Mouse (Mus musculus): ENCODE results near the gene Socs2.

DNA sequence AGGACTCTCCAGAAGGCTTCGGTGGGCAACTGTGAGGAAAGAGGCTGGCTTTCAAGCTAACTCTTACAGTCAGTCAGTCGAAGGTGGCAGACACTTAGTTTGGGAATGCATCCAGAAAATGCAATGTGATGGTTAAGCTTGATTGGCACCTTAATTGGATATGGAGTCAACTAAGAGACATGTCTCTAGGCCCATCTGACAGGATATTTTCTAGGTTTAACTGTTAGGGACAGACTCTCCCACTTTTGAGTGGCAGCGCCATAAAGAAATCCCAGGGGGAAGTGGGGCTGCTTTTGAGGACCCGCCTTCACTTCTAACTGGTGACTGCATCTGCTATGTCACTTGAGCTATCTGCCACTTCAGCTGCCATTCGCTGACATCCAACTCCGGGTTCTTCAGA, 43.6 kb downstream of the Socs2 start:
- no peak for TF ChIP-seq CTCF (conservative IDR thresholded peaks at IDR 0.05; ENCODE audit: insufficient read depth, insufficient read length, low read depth, low read length)
- no peak for TF ChIP-seq POLR2A (IDR thresholded peaks at IDR 0.05; ENCODE audit: low read depth, low read length)
